Mouse (Mus musculus): ENCODE results near the gene Spsb4. TPM values are rescaled to one million over a fixed set of nuclear protein-coding genes. Genes with fewer than 3 reads are reported as not detected.

Spsb4 gene
- polyA plus RNA-seq, 1 experiment: 0.05 TPM

DNA sequence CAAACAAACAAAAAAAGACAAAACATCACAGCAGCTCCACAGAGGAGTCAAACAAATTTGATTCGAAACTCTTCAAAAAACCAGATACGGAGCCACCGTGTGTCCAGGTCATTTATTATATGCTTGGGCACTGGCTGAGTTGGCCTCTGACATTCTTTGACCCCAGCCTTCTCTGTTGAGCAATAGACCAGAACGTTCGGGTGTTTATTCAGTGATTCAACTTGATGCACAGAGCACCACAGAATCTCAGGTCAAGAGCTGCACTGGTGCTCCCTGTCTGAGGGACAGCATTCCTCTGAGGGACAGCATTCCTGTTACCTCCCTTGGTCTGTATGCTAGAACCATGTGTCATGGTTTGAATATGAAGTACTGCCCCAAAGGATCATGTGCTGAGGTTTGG is 125.1 kb downstream of the Spsb4 start:
- TF ChIP-seq CTCF (IDR thresholded peaks at IDR 0.05; ENCODE audit: extremely low read depth, insufficient read depth, insufficient read length, insufficient replicate concordance) (no peak), POLR2A (IDR thresholded peaks at IDR 0.05; ENCODE audit: low read depth, low read length) (no peak)
- Histone ChIP-seq H3K4me1 (ENCODE audit: control insufficient read depth, insufficient read depth, insufficient read length) (peaks cover 7% of the 10 kb centered on the region), H3K4me3 (ENCODE audit: extremely low read depth, insufficient read depth, insufficient read length) (no peak overlapping the region), H3K36me3 (ENCODE audit: control insufficient read depth, insufficient read depth, low read length) (no peaks in the 10 kb centered on the region), H3K27me3 (ENCODE audit: control insufficient read depth, insufficient read depth, low read length) (no peaks in the 10 kb centered on the region), H3K27ac (ENCODE audit: insufficient read depth, low read length) (no peak overlapping the region)
- no peak for DNase-seq (ENCODE audit: low read depth in 1 of 2, low spot score in 2 of 2)
- 77% methylated on average over 5 of the region's 5 CpGs for whole genome bisulfite sequencing

Other genes starting within 250 kb of the Spsb4 start
- 3.4 and 4.7 TPM in 2 replicates for gene Pxylp1, start 126.2 kb downstream of the Spsb4 start, polyA plus RNA-seq (2012; rRNA removed)
- 8.0 and 8.5 TPM in 2 replicates for gene Slc25a36, start 92.3 kb upstream of the Spsb4 start, polyA plus RNA-seq (2012; rRNA removed)

All from spleen, adult 2 months (tissue).